Mouse (Mus musculus) CH12.LX (cell line): Measurements from ENCODE around the gene Mypop. TPM values are rescaled to one million over a fixed set of nuclear protein-coding genes. Genes with fewer than 3 reads are reported as not detected.

Source experiments
- DNase-seq: peaks from one replicate; pipeline ENCODE4 v3.0.0-alpha.2; 2013; ENCODE audit errors: extremely low read depth
- H3K27ac ChIP-seq: 2 replicates; pipeline ENCODE4 v1.5.1; 2012; ENCODE audit warnings: low read depth, mild to moderate bottlenecking, control low read depth, moderate library complexity; ENCODE audit not compliant: insufficient read depth
- H3K27me3 ChIP-seq: replicated peaks from 2 replicates; pipeline ENCODE3; 2012; ENCODE audit warnings: inconsistent platforms
- H3K36me3 ChIP-seq, 2 experiments: replicated peaks in 1 of 2; 2 replicates each; pipeline versions ENCODE3 to v1.6.1; 2012; ENCODE audit warnings: inconsistent platforms in 1 of 2, low read length in 1 of 2, mild to moderate bottlenecking in 1 of 2, mixed read lengths in 1 of 2, moderate library complexity in 1 of 2; ENCODE audit not compliant: control insufficient read depth in 1 of 2, insufficient read depth in 1 of 2
- H3K4me1 ChIP-seq, 2 experiments: 2 replicates each; pipeline ENCODE4 v1.6.1; 2012; ENCODE audit warnings: inconsistent platforms in 1 of 2, moderate library complexity in 1 of 2; ENCODE audit not compliant: insufficient read depth in 2 of 2, control insufficient read depth in 1 of 2
- H3K4me2 ChIP-seq: 2 replicates; pipeline ENCODE4 v1.6.1; 2012; ENCODE audit warnings: low read depth, mild to moderate bottlenecking, control low read depth; ENCODE audit not compliant: poor library complexity, insufficient read depth, severe bottlenecking
- H3K4me3 ChIP-seq, 3 experiments: fragments of 150-350 bp in 1 of 3; sonication (generic) in 1 of 3; replicated peaks in 1 of 3; 2 replicates each; pipeline versions ENCODE3 to v1.5.1; 2011 to 2012; ENCODE audit warnings: low read depth in 2 of 3, low read length in 2 of 3, mild to moderate bottlenecking in 2 of 3, moderate library complexity in 2 of 3, control low read depth in 1 of 3, improper control_type of control experiment in 1 of 3, inconsistent platforms in 1 of 3, mixed read lengths in 1 of 3; ENCODE audit not compliant: poor library complexity in 1 of 3
- H3K79me2 ChIP-seq: replicated peaks from 2 replicates; pipeline ENCODE4 v1.6.1; 2012; ENCODE audit warnings: mild to moderate bottlenecking, moderate library complexity; ENCODE audit not compliant: control insufficient read depth, poor library complexity, insufficient read depth, severe bottlenecking; ENCODE audit errors: extremely low read depth
- H3K9ac ChIP-seq: 2 replicates; pipeline ENCODE4 v1.6.1; 2012; ENCODE audit warnings: low read depth, mild to moderate bottlenecking, control low read depth, moderate library complexity; ENCODE audit not compliant: insufficient read depth
- H3K9me3 ChIP-seq: replicated peaks from 2 replicates; pipeline ENCODE3; 2012; ENCODE audit warnings: low read length, inconsistent platforms, mixed read lengths
- CTCF ChIP-seq, 2 experiments: IDR thresholded peaks in 1 of 2; conservative IDR thresholded peaks in 1 of 2; 2 replicates each; pipeline ENCODE4 v1.5.1; 2011 to 2012; ENCODE audit warnings: low read depth in 2 of 2, low read length in 2 of 2, improper control_type of control experiment in 1 of 2, inconsistent platforms in 1 of 2, mild to moderate bottlenecking in 1 of 2, moderate library complexity in 1 of 2
- ELF1 ChIP-seq: IDR thresholded peaks from 2 replicates; pipeline ENCODE4 v1.6.1; 2014; ENCODE audit warnings: low read depth, mild to moderate bottlenecking, inconsistent platforms, low read length, improper control_type of control experiment
- HCFC1 ChIP-seq: IDR thresholded peaks from 2 replicates; pipeline ENCODE4 v1.6.1; 2012; ENCODE audit warnings: low read depth, mild to moderate bottlenecking, inconsistent platforms, low read length, improper control_type of control experiment
- IRF4 ChIP-seq: IDR thresholded peaks from 2 replicates; pipeline ENCODE4 v1.6.1; 2014; ENCODE audit warnings: low read depth, mild to moderate bottlenecking, inconsistent platforms, low read length, improper control_type of control experiment
- JUN ChIP-seq: IDR thresholded peaks from 2 replicates; pipeline ENCODE4 v1.6.1; 2011; ENCODE audit warnings: low read depth, mild to moderate bottlenecking, low read length, improper control_type of control experiment, moderate library complexity; ENCODE audit not compliant: insufficient read depth
- MAX ChIP-seq: IDR thresholded peaks from 2 replicates; pipeline ENCODE4 v1.6.1; 2011; ENCODE audit warnings: low read length, improper control_type of control experiment
- MAZ ChIP-seq: IDR thresholded peaks from 2 replicates; pipeline ENCODE4 v1.6.1; 2012; ENCODE audit warnings: low read depth, mild to moderate bottlenecking, inconsistent platforms, low read length, improper control_type of control experiment, moderate library complexity
- MEF2A ChIP-seq: IDR thresholded peaks from 2 replicates; pipeline ENCODE4 v1.6.1; 2014; ENCODE audit warnings: low read depth, mild to moderate bottlenecking, inconsistent platforms, low read length, improper control_type of control experiment, borderline replicate concordance
- NELFE ChIP-seq: IDR thresholded peaks from 2 replicates; pipeline ENCODE4 v1.6.1; 2011; ENCODE audit warnings: low read depth, low read length, improper control_type of control experiment
- NRF1 ChIP-seq: IDR thresholded peaks from 2 replicates; pipeline ENCODE4 v1.6.1; 2014; ENCODE audit warnings: low read depth, mild to moderate bottlenecking, inconsistent platforms, low read length, improper control_type of control experiment, moderate library complexity
- RAD21 ChIP-seq: IDR thresholded peaks from 2 replicates; pipeline ENCODE4 v1.6.1; 2011; ENCODE audit warnings: low read depth, mild to moderate bottlenecking, low read length, improper control_type of control experiment, moderate library complexity
- RCOR1 ChIP-seq: conservative IDR thresholded peaks from 2 replicates; pipeline ENCODE4 v1.6.1; 2012; ENCODE audit warnings: low read depth, mild to moderate bottlenecking, inconsistent platforms, low read length, improper control_type of control experiment
- SMC3 ChIP-seq: IDR thresholded peaks from 2 replicates; pipeline ENCODE4 v1.6.1; 2011; ENCODE audit warnings: low read depth, low read length, improper control_type of control experiment
- TBP ChIP-seq: conservative IDR thresholded peaks from 2 replicates; pipeline ENCODE4 v1.6.1; 2011; ENCODE audit warnings: low read depth, low read length, improper control_type of control experiment
- TCF12 ChIP-seq: IDR thresholded peaks from 2 replicates; pipeline ENCODE4 v1.6.1; 2014; ENCODE audit warnings: low read depth, mild to moderate bottlenecking, inconsistent platforms, low read length, improper control_type of control experiment
- USF2 ChIP-seq: conservative IDR thresholded peaks from 2 replicates; pipeline ENCODE4 v1.6.1; 2011; ENCODE audit warnings: low read depth, low read length, improper control_type of control experiment
- ZC3H11A ChIP-seq: IDR thresholded peaks from 2 replicates; pipeline ENCODE4 v1.6.1; 2012; ENCODE audit warnings: low read depth, mild to moderate bottlenecking, inconsistent platforms, low read length, improper control_type of control experiment
- ZKSCAN1 ChIP-seq: IDR thresholded peaks from 2 replicates; pipeline ENCODE4 v1.6.1; 2012; ENCODE audit warnings: low read depth, inconsistent platforms, low read length, improper control_type of control experiment, borderline replicate concordance
- dilution Hi-C: fragments of 300-500 bp; cut with MboI; formaldehyde crosslinking; loops from 2 replicates; pipeline ENCODE4 v1.14.3; 2020; ENCODE audit warnings: low sequenced_read_pairs; ENCODE audit not compliant: extremely low pct_unique_long_range_greater_than_20kb, extremely low pct_ligation_motif_present
- in situ Hi-C: fragments of 300-500 bp; cut with MboI; formaldehyde crosslinking; loops from 3 replicates; pipeline ENCODE4 v1.14.3; 2019; ENCODE audit warnings: low sequenced_read_pairs, low pct_ligation_motif_present, low pct_unique_long_range_greater_than_20kb, mixed read lengths
- polyA plus RNA-seq: library from polyadenylated mRNA; unstranded; fragments of >175 nt; gene quantifications from 2 replicates; pipeline ENCODE4 v1.2.1, GENCODE M21; 2012; ENCODE audit warnings: low read depth; ENCODE audit not compliant: insufficient read length
- total RNA-seq, 2 experiments: library from RNA; depleted of rRNA; stranded (reverse); fragments of 300-350 nt in 1 of 2; fragments of >200 nt in 1 of 2; gene quantifications; 2 replicates each; pipeline ENCODE4 v1.2.3; 2012 to 2014

Gene Mypop
- total and polyA plus RNA-seq, 3 experiments, result 1.2 to 4.7 (median 2.5) TPM

DNA sequence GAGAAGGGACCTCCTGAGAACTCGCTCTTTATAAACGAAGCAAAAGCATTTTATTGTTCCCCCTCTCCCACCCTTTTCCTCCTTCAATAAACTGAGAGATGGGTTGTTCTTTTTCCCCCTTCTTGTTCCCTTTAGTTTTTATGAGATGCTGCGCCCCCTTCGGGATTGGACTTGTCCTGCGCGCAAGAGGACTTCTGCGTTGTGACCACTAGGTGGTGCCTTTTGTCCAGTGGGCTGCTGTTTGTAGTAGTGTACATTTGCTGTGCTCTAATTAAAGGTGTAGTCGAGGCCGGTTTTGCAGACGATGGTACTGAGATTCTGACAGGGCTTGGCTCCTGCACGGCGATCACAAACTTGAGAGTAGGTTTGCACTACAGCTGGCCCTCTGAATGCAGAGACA is 15.4 kb downstream of the Mypop start:
- in situ Hi-C loops, result no loop called here
- dilution Hi-C loops, result no loop called here
- Histone ChIP-seq H3K4me3 (no peak overlapping the region), H3K27ac (no peak overlapping the region), H3K9ac (no peak overlapping the region), H3K79me2 (no peaks in the 10 kb centered on the region), H3K27me3 (peaks cover 15% of the 10 kb centered on the region), H3K36me3 (peaks cover 8 to 23% of the 10 kb centered on the region in 2 experiments), H3K9me3 (peaks cover 4% of the 10 kb centered on the region), H3K4me1 (peaks cover 5 to 40% of the 10 kb centered on the region in 2 experiments; a peak in 3 of 4 replicates), H3K4me2 (no peak overlapping the region)
- DNase-seq, result peak; percentile 79
- peak; percentile 82 for TF ChIP-seq RAD21
- peak; percentile 19; the same call in 1 of the 2 replicates for TF ChIP-seq ZC3H11A
- TF ChIP-seq MAX, result no peak
- peak; percentile 58 for TF ChIP-seq HCFC1
- TF ChIP-seq SMC3, result peak; percentile 90
- peak; percentile 39; the same call in 1 of the 2 replicates for TF ChIP-seq IRF4
- TF ChIP-seq USF2, result no peak
- 0 out of 2 replicates have a peak, but pooled peaks have one; percentile 36 for TF ChIP-seq NRF1
- no peak for TF ChIP-seq TBP
- no peak for TF ChIP-seq JUN
- peak; percentile 47; the same call in 1 of the 2 replicates for TF ChIP-seq MAZ
- TF ChIP-seq NELFE, result peak; percentile 82; the same call in 1 of the 2 replicates
- no peak for TF ChIP-seq RCOR1
- peak; percentile 47; the same call in 1 of the 2 replicates for TF ChIP-seq TCF12
- peak; percentile 34; the same call in 1 of the 2 replicates for TF ChIP-seq ELF1
- TF ChIP-seq ZKSCAN1, result no peak
- peak; percentile 84 to 100 for TF ChIP-seq CTCF (conservative IDR thresholded peaks at IDR 0.05 in 1 of 2, IDR thresholded peaks at IDR 0.05 in 1 of 2; ENCODE audit: low read depth in 2 of 2, low read length in 2 of 2)
- peak; percentile 45; the same call in 1 of the 2 replicates for TF ChIP-seq MEF2A

DNA sequence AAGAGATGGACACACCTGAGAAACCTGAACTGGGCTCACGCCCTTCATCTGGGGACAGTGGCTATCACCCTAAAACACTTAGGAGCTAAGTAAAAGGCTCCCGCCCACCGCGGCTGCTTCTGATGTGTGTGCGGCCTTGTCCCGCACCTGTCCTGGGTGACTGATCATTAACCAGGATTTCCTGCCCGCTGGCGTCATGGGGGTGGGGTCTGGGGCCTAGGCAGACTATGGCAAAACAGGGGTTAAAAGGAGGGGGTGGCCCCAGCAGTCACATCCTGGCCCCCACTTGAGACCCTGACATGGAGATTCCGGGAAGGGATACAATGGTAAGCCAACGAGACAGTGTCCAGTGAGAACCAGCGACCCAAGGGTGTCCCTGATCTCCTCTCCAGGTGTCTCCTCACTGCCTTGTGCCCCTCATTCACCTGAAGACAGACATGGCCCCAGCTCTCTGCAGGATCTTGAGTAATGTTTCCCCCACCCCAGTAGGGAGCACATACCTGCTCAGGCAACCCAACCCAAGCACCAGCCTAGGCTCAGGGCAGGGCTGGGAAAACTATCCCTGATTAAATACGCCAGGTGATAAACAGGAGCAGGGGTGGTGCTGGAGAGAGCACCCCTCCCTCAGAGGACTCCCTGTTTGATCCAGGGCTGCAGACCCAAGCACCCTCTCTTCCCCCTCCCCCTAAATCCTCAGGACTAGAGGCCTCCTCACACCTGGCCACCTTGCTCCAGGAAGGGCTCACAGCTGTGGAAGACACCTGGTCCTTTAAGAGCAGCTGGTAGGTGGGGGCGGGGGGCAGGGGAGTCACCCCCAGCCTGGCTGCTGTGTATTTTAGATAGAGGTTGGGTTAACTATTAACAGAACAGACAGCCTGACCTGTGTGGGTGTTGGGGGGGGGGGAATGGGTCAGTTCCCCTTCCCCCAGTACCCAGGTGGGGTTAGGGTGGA is 16.3 kb downstream of the Mypop start:
- H3K4me1 ChIP-seq, result peaks cover 5 to 33% of the 10 kb centered on the region in 2 experiments; a peak in 3 of 4 replicates
- peaks cover 8 to 23% of the 10 kb centered on the region in 2 experiments for H3K36me3 ChIP-seq
- no peak overlapping the region for H3K27ac ChIP-seq
- dilution Hi-C loops (no loop called here), in situ Hi-C loops (no loop called here)
- no peak overlapping the region for H3K4me2 ChIP-seq
- H3K79me2 ChIP-seq, result no peaks in the 10 kb centered on the region
- no peak overlapping the region for H3K9ac ChIP-seq
- H3K9me3 ChIP-seq, result peaks cover 4% of the 10 kb centered on the region
- peaks cover 16% of the 10 kb centered on the region for H3K27me3 ChIP-seq
- TF ChIP-seq JUN, result no peak
- no peak for TF ChIP-seq NELFE
- peak; percentile 43; the same call in 1 of the 2 replicates for TF ChIP-seq TCF12
- DNase-seq, result no peak
- no peak overlapping the region for H3K4me3 ChIP-seq
